Mouse (Mus musculus): ENCODE results near the gene Ets2. TPM values are rescaled to one million over a fixed set of nuclear protein-coding genes. Genes with fewer than 3 reads are reported as not detected.
"Not testable (repeated sequence)": the region's sequence is repeated elsewhere in the genome, so short reads cannot be mapped to it uniquely, and the experiment has no call there.

Gene Ets2
- total RNA-seq, 4 experiments from 2014 or later = 70.6 to 77.0 (median 74.1) TPM

- DNase-seq (ENCODE audit: low spot score in 2 of 2) = peak in 1 of 2 experiments; percentile 88
These were observed 5.3 kb upstream of the Ets2 start for GRCm38 (mm10) chr16:95696599-95696998.

GRCm38 (mm10) chr16:95699721-95700120, 2.2 kb upstream of the Ets2 start:
- no peak for DNase-seq (ENCODE audit: low spot score in 2 of 2)

- DNase-seq (ENCODE audit: low spot score in 2 of 2) = no peak
These were observed 1.7 kb upstream of the Ets2 start for GRCm38 (mm10) chr16:95700224-95700623.

GRCm38 (mm10) chr16:95702562-95703545, 979 bp downstream of the Ets2 start:
- peak in 1 of 2 experiments; percentile 42 for DNase-seq (ENCODE audit: low spot score in 2 of 2)

GRCm38 (mm10) chr16:95703958-95704357, 2.1 kb downstream of the Ets2 start:
- DNase-seq (ENCODE audit: low spot score in 2 of 2) = no peak

GRCm38 (mm10) chr16:95704662-95705330, 2.9 kb downstream of the Ets2 start:
- DNase-seq (ENCODE audit: low spot score in 2 of 2) = no peak

- DNase-seq (ENCODE audit: low spot score in 2 of 2) = no peak
These were observed 3.9 kb downstream of the Ets2 start for GRCm38 (mm10) chr16:95705771-95706170.

- no peak for DNase-seq (ENCODE audit: low spot score in 2 of 2)
These were observed 6.5 kb downstream of the Ets2 start for GRCm38 (mm10) chr16:95708211-95709004.

- no peak for DNase-seq (ENCODE audit: low spot score in 2 of 2)
These were observed 7.3 kb downstream of the Ets2 start for GRCm38 (mm10) chr16:95709175-95709574.

- DNase-seq (ENCODE audit: low spot score in 2 of 2) = no peak
These were observed 8.3 kb downstream of the Ets2 start for GRCm38 (mm10) chr16:95710129-95710528.

GRCm38 (mm10) chr16:95712121-95712520, 10.2 kb downstream of the Ets2 start:
- no peak for DNase-seq (ENCODE audit: low spot score in 2 of 2)

GRCm38 (mm10) chr16:95713077-95713476, 11.2 kb downstream of the Ets2 start:
- not testable (repeated sequence) for DNase-seq (ENCODE audit: low spot score in 2 of 2)

- DNase-seq (ENCODE audit: low spot score in 2 of 2) = no peak
These were observed 13.2 kb downstream of the Ets2 start for GRCm38 (mm10) chr16:95715026-95715425.

- no peak for DNase-seq (ENCODE audit: low spot score in 2 of 2)
These were observed 14.3 kb downstream of the Ets2 start for GRCm38 (mm10) chr16:95716061-95716706.

GRCm38 (mm10) chr16:95717631-95718030, 15.8 kb downstream of the Ets2 start:
- no peak for DNase-seq (ENCODE audit: low spot score in 2 of 2)

- DNase-seq (ENCODE audit: low spot score in 2 of 2) = no peak
These were observed 16.2 kb downstream of the Ets2 start for GRCm38 (mm10) chr16:95718119-95718518.

GRCm38 (mm10) chr16:95720532-95720931, 18.7 kb downstream of the Ets2 start:
- no peak for DNase-seq (ENCODE audit: low spot score in 2 of 2)

- DNase-seq (ENCODE audit: low spot score in 2 of 2) = no peak
These were observed 22.4 kb downstream of the Ets2 start for GRCm38 (mm10) chr16:95724251-95724650.

- no peak for DNase-seq (ENCODE audit: low spot score in 2 of 2)
These were observed 22.9 kb downstream of the Ets2 start for GRCm38 (mm10) chr16:95724776-95725175.

GRCm38 (mm10) chr16:95726802-95727201, 24.9 kb downstream of the Ets2 start:
- no peak for DNase-seq (ENCODE audit: low spot score in 2 of 2)
